Mouse (Mus musculus) CH12.LX (cell line): ENCODE measurements around the gene Khnyn. TPM values are rescaled to one million over a fixed set of nuclear protein-coding genes. Genes with fewer than 3 reads are reported as not detected.

Experiments used
- DNase-seq: peaks from one replicate; pipeline ENCODE4 v3.0.0-alpha.2; 2013; ENCODE audit errors: extremely low read depth
- H3K27ac ChIP-seq: 2 replicates; pipeline ENCODE4 v1.5.1; 2012; ENCODE audit warnings: low read depth, mild to moderate bottlenecking, control low read depth, moderate library complexity; ENCODE audit not compliant: insufficient read depth
- H3K27me3 ChIP-seq: replicated peaks from 2 replicates; pipeline ENCODE3; 2012; ENCODE audit warnings: inconsistent platforms
- H3K36me3 ChIP-seq, 2 experiments: replicated peaks in 1 of 2; 2 replicates each; pipeline versions ENCODE3 to v1.6.1; 2012; ENCODE audit warnings: inconsistent platforms in 1 of 2, low read length in 1 of 2, mild to moderate bottlenecking in 1 of 2, mixed read lengths in 1 of 2, moderate library complexity in 1 of 2; ENCODE audit not compliant: control insufficient read depth in 1 of 2, insufficient read depth in 1 of 2
- H3K4me1 ChIP-seq, 2 experiments: 2 replicates each; pipeline ENCODE4 v1.6.1; 2012; ENCODE audit warnings: inconsistent platforms in 1 of 2, moderate library complexity in 1 of 2; ENCODE audit not compliant: insufficient read depth in 2 of 2, control insufficient read depth in 1 of 2
- H3K4me2 ChIP-seq: 2 replicates; pipeline ENCODE4 v1.6.1; 2012; ENCODE audit warnings: low read depth, mild to moderate bottlenecking, control low read depth; ENCODE audit not compliant: poor library complexity, insufficient read depth, severe bottlenecking
- H3K4me3 ChIP-seq, 3 experiments: fragments of 150-350 bp in 1 of 3; sonication (generic) in 1 of 3; replicated peaks in 1 of 3; 2 replicates each; pipeline versions ENCODE3 to v1.5.1; 2011 to 2012; ENCODE audit warnings: low read depth in 2 of 3, low read length in 2 of 3, mild to moderate bottlenecking in 2 of 3, moderate library complexity in 2 of 3, control low read depth in 1 of 3, improper control_type of control experiment in 1 of 3, inconsistent platforms in 1 of 3, mixed read lengths in 1 of 3; ENCODE audit not compliant: poor library complexity in 1 of 3
- H3K79me2 ChIP-seq: replicated peaks from 2 replicates; pipeline ENCODE4 v1.6.1; 2012; ENCODE audit warnings: mild to moderate bottlenecking, moderate library complexity; ENCODE audit not compliant: control insufficient read depth, poor library complexity, insufficient read depth, severe bottlenecking; ENCODE audit errors: extremely low read depth
- H3K9ac ChIP-seq: 2 replicates; pipeline ENCODE4 v1.6.1; 2012; ENCODE audit warnings: low read depth, mild to moderate bottlenecking, control low read depth, moderate library complexity; ENCODE audit not compliant: insufficient read depth
- H3K9me3 ChIP-seq: replicated peaks from 2 replicates; pipeline ENCODE3; 2012; ENCODE audit warnings: low read length, inconsistent platforms, mixed read lengths
- BHLHE40 ChIP-seq: IDR thresholded peaks from 2 replicates; pipeline ENCODE4 v1.6.1; 2011; ENCODE audit warnings: mild to moderate bottlenecking, low read depth, low read length, improper control_type of control experiment
- CHD1 ChIP-seq: IDR thresholded peaks from 2 replicates; pipeline ENCODE4 v1.6.1; 2012; ENCODE audit warnings: low read depth, low read length, improper control_type of control experiment, inconsistent platforms
- CHD2 ChIP-seq: IDR thresholded peaks from 2 replicates; pipeline ENCODE4 v1.6.1; 2011; ENCODE audit warnings: low read length, improper control_type of control experiment
- CTCF ChIP-seq, 2 experiments: IDR thresholded peaks in 1 of 2; conservative IDR thresholded peaks in 1 of 2; 2 replicates each; pipeline ENCODE4 v1.5.1; 2011 to 2012; ENCODE audit warnings: low read depth in 2 of 2, low read length in 2 of 2, improper control_type of control experiment in 1 of 2, inconsistent platforms in 1 of 2, mild to moderate bottlenecking in 1 of 2, moderate library complexity in 1 of 2
- ELF1 ChIP-seq: IDR thresholded peaks from 2 replicates; pipeline ENCODE4 v1.6.1; 2014; ENCODE audit warnings: low read depth, mild to moderate bottlenecking, inconsistent platforms, low read length, improper control_type of control experiment
- EP300 ChIP-seq: IDR thresholded peaks from 2 replicates; pipeline ENCODE4 v1.6.1; 2011; ENCODE audit warnings: low read length, improper control_type of control experiment
- ETS1 ChIP-seq: conservative IDR thresholded peaks from 2 replicates; pipeline ENCODE4 v1.6.1; 2012; ENCODE audit warnings: low read depth, mild to moderate bottlenecking, inconsistent platforms, low read length, improper control_type of control experiment, moderate library complexity
- IRF4 ChIP-seq: IDR thresholded peaks from 2 replicates; pipeline ENCODE4 v1.6.1; 2014; ENCODE audit warnings: low read depth, mild to moderate bottlenecking, inconsistent platforms, low read length, improper control_type of control experiment
- JUN ChIP-seq: IDR thresholded peaks from 2 replicates; pipeline ENCODE4 v1.6.1; 2011; ENCODE audit warnings: low read depth, mild to moderate bottlenecking, low read length, improper control_type of control experiment, moderate library complexity; ENCODE audit not compliant: insufficient read depth
- JUND ChIP-seq: conservative IDR thresholded peaks from 2 replicates; pipeline ENCODE4 v1.6.1; 2011; ENCODE audit warnings: low read depth, low read length, improper control_type of control experiment
- KAT2A ChIP-seq: IDR thresholded peaks from 2 replicates; pipeline ENCODE4 v1.6.1; 2012; ENCODE audit warnings: low read length, improper control_type of control experiment, inconsistent platforms; ENCODE audit not compliant: insufficient replicate concordance
- MAX ChIP-seq: IDR thresholded peaks from 2 replicates; pipeline ENCODE4 v1.6.1; 2011; ENCODE audit warnings: low read length, improper control_type of control experiment
- MAZ ChIP-seq: IDR thresholded peaks from 2 replicates; pipeline ENCODE4 v1.6.1; 2012; ENCODE audit warnings: low read depth, mild to moderate bottlenecking, inconsistent platforms, low read length, improper control_type of control experiment, moderate library complexity
- MEF2A ChIP-seq: IDR thresholded peaks from 2 replicates; pipeline ENCODE4 v1.6.1; 2014; ENCODE audit warnings: low read depth, mild to moderate bottlenecking, inconsistent platforms, low read length, improper control_type of control experiment, borderline replicate concordance
- MXI1 ChIP-seq: IDR thresholded peaks from 2 replicates; pipeline ENCODE4 v1.6.1; 2011; ENCODE audit warnings: mild to moderate bottlenecking, low read depth, low read length, improper control_type of control experiment
- MYC ChIP-seq: IDR thresholded peaks from 2 replicates; pipeline ENCODE4 v1.6.1; 2011; ENCODE audit warnings: low read depth, mild to moderate bottlenecking, improper control_type of control experiment, low read length
- NELFE ChIP-seq: IDR thresholded peaks from 2 replicates; pipeline ENCODE4 v1.6.1; 2011; ENCODE audit warnings: low read depth, low read length, improper control_type of control experiment
- NRF1 ChIP-seq: IDR thresholded peaks from 2 replicates; pipeline ENCODE4 v1.6.1; 2014; ENCODE audit warnings: low read depth, mild to moderate bottlenecking, inconsistent platforms, low read length, improper control_type of control experiment, moderate library complexity
- PAX5 ChIP-seq: IDR thresholded peaks from 2 replicates; pipeline ENCODE4 v1.6.1; 2012; ENCODE audit warnings: low read length, inconsistent platforms, mixed read lengths
- POLR2A ChIP-seq: IDR thresholded peaks from 2 replicates; pipeline ENCODE4 v1.6.1; 2011; ENCODE audit warnings: low read depth, mild to moderate bottlenecking, improper control_type of control experiment, low read length
- RAD21 ChIP-seq: IDR thresholded peaks from 2 replicates; pipeline ENCODE4 v1.6.1; 2011; ENCODE audit warnings: low read depth, mild to moderate bottlenecking, low read length, improper control_type of control experiment, moderate library complexity
- SMC3 ChIP-seq: IDR thresholded peaks from 2 replicates; pipeline ENCODE4 v1.6.1; 2011; ENCODE audit warnings: low read depth, low read length, improper control_type of control experiment
- TCF12 ChIP-seq: IDR thresholded peaks from 2 replicates; pipeline ENCODE4 v1.6.1; 2014; ENCODE audit warnings: low read depth, mild to moderate bottlenecking, inconsistent platforms, low read length, improper control_type of control experiment
- UBTF ChIP-seq: IDR thresholded peaks from 2 replicates; pipeline ENCODE4 v1.6.1; 2012; ENCODE audit warnings: low read depth, mild to moderate bottlenecking, inconsistent platforms, low read length, improper control_type of control experiment, moderate library complexity
- USF1 ChIP-seq: IDR thresholded peaks from 2 replicates; pipeline ENCODE4 v1.6.1; 2014; ENCODE audit warnings: low read depth, mild to moderate bottlenecking, inconsistent platforms, low read length, improper control_type of control experiment
- ZC3H11A ChIP-seq: IDR thresholded peaks from 2 replicates; pipeline ENCODE4 v1.6.1; 2012; ENCODE audit warnings: low read depth, mild to moderate bottlenecking, inconsistent platforms, low read length, improper control_type of control experiment
- ZKSCAN1 ChIP-seq: IDR thresholded peaks from 2 replicates; pipeline ENCODE4 v1.6.1; 2012; ENCODE audit warnings: low read depth, inconsistent platforms, low read length, improper control_type of control experiment, borderline replicate concordance
- ZMIZ1 ChIP-seq: IDR thresholded peaks from 2 replicates; pipeline ENCODE4 v1.6.1; 2012; ENCODE audit warnings: low read depth, mild to moderate bottlenecking, inconsistent platforms, low read length, improper control_type of control experiment
- ZNF384 ChIP-seq: IDR thresholded peaks from 2 replicates; pipeline ENCODE4 v1.6.1; 2012; ENCODE audit warnings: low read depth, low read length, improper control_type of control experiment, inconsistent platforms
- dilution Hi-C: fragments of 300-500 bp; cut with MboI; formaldehyde crosslinking; loops from 2 replicates; pipeline ENCODE4 v1.14.3; 2020; ENCODE audit warnings: low sequenced_read_pairs; ENCODE audit not compliant: extremely low pct_unique_long_range_greater_than_20kb, extremely low pct_ligation_motif_present
- in situ Hi-C: fragments of 300-500 bp; cut with MboI; formaldehyde crosslinking; loops from 3 replicates; pipeline ENCODE4 v1.14.3; 2019; ENCODE audit warnings: low sequenced_read_pairs, low pct_ligation_motif_present, low pct_unique_long_range_greater_than_20kb, mixed read lengths
- polyA plus RNA-seq: library from polyadenylated mRNA; unstranded; fragments of >175 nt; gene quantifications from 2 replicates; pipeline ENCODE4 v1.2.1, GENCODE M21; 2012; ENCODE audit warnings: low read depth; ENCODE audit not compliant: insufficient read length
- total RNA-seq, 2 experiments: library from RNA; depleted of rRNA; stranded (reverse); fragments of 300-350 nt in 1 of 2; fragments of >200 nt in 1 of 2; gene quantifications; 2 replicates each; pipeline ENCODE4 v1.2.3; 2012 to 2014

Khnyn gene
- total and polyA plus RNA-seq, 3 experiments: 31.8 to 50.6 (median 35.8) TPM

DNA sequence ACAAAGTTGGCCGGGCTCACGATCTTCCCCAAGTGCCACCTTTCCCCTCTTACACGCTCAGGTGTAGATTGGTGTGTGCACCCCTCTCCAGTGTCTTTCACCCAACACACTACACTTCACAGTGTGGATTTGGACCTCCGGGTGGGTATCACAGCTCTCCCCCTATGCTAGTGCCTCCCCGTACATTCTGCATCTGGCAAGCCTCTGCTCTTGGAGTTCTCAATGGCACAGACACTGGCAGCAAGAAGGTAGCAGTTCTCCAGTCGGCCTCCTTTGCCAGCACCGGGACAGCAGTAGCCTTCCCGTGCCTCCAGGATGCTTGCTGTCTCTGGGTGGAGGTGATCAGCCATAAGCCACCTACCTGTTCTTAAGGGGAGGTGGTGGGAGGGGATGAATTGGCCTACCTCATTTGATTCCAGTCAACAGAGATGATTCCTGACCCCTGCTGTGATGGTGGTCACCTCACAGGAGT is 11.5 kb upstream of the Khnyn start:
- Histone ChIP-seq H3K9me3 (peaks cover 10% of the 10 kb centered on the region), H3K4me2 (peak overlapping the region; percentile 3; the same call in 1 of the 2 replicates), H3K27ac (no peak overlapping the region), H3K79me2 (no peaks in the 10 kb centered on the region), H3K36me3 (no peaks in the 10 kb centered on the region), H3K4me1 (peaks cover 8 to 35% of the 10 kb centered on the region in 2 experiments), H3K4me3 (no peak overlapping the region), H3K27me3 (peaks cover 9% of the 10 kb centered on the region)
- dilution Hi-C loops (no loop called here), in situ Hi-C loops (loop anchor here (5.0 kb wide), 1 partner anchor 34 kb away; no protein-coding TSS in a partner anchor)
- TF ChIP-seq ZMIZ1 (no peak), CHD1 (no peak), MAX (no peak), MAZ (no peak), SMC3 (no peak), MYC (no peak), PAX5 (no peak), BHLHE40 (no peak), EP300 (no peak)
- TF ChIP-seq, all 38 proteins: peak for 0
- no peak for DNase-seq
- H3K9ac ChIP-seq: no peak overlapping the region

DNA sequence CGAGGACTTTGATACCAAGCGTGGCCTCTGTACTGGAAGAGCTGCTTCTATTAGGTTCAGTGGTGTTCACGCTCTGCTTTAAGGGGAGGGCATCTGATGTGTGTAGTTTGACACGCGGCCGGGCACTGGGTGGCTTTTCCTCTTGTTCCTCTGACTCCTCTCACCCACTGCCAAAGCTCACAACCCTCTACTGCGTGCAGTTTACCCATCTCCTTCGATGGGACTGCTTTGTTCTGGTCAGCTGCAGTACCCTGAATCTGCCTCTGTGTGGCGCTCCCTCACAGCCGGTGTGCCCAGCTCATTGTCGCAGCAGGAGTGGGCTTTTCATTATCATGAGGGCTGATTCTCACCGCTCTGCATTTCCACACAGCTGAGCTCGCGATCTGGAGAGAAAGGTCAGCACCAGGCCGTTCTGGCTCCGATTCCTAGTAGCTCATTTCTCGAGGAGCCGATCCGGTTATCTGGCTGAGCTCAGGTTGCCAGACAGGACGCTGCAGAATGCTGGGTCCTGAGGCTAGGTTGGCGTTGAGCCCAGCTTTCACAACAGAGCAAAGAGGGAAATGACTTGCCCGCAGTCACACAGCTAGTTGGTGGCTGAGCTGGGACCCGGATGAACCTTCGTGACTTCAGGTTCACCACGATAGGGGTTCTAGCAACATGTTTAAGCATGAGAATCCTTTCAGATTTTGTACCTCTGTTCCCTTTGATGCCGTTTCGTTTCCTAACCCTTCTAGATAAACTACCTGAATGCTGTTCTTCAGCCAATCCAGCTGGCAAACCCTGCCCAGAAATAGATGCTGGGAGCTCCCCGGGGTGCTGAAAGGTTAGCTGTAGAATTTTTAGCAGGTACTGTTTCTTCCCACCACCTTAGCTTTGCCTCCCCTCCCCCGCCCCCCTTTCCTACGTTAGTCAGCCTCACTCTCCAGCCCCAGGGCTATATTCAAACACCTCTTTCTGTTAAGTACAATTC is 10.7 kb upstream of the Khnyn start:
- Histone ChIP-seq H3K36me3 (no peaks in the 10 kb centered on the region), H3K4me1 (peaks cover 1 to 31% of the 10 kb centered on the region in 2 experiments; a peak in 3 of 4 replicates), H3K27ac (no peak overlapping the region), H3K79me2 (no peaks in the 10 kb centered on the region), H3K27me3 (peaks cover 9% of the 10 kb centered on the region), H3K9me3 (peaks cover 10% of the 10 kb centered on the region), H3K4me3 (peak overlapping the region; percentile 50 to 52 (median 51)), H3K9ac (peak overlapping the region; percentile 27; the same call in 1 of the 2 replicates), H3K4me2 (peak overlapping the region; percentile 82)
- peak; percentile 80 for DNase-seq
- in situ Hi-C loops: loop anchor here (5.0 kb wide), 1 partner anchor 33 kb away; no protein-coding TSS in a partner anchor
- dilution Hi-C loops: no loop called here
- TF ChIP-seq MAX (no peak), MYC (0 out of 2 replicates have a peak, but pooled peaks have one; percentile 33), CHD2 (peak; percentile 19; the same call in 1 of the 2 replicates), MEF2A (no peak), NELFE (peak; percentile 31; the same call in 1 of the 2 replicates), JUND (0 out of 2 replicates have a peak, but pooled peaks have one; percentile 6), KAT2A (no peak), ZNF384 (no peak), TCF12 (no peak; the same call in 1 of the 2 replicates), USF1 (no peak), CTCF (conservative IDR thresholded peaks at IDR 0.05 in 1 of 2, IDR thresholded peaks at IDR 0.05 in 1 of 2; ENCODE audit: low read depth in 2 of 2, low read length in 2 of 2) (peak; percentile 82 to 97), CHD1 (no peak), ZMIZ1 (no peak), ZC3H11A (peak; percentile 51), IRF4 (no peak; the same call in 1 of the 2 replicates), ETS1 (no peak), EP300 (no peak; the same call in 1 of the 2 replicates), UBTF (no peak), JUN (no peak), RAD21 (peak; percentile 97), NRF1 (no peak), ELF1 (peak; percentile 36; the same call in 1 of the 2 replicates), ZKSCAN1 (no peak), POLR2A (peak; percentile 31; the same call in 1 of the 2 replicates), MXI1 (peak; percentile 45; the same call in 1 of the 2 replicates), SMC3 (peak; percentile 94)
